Mouse (Mus musculus) lung, postnatal 4 days (tissue): ENCODE data around the gene Pbx1.
"Not testable (repeated sequence)": the region's sequence is repeated elsewhere in the genome, so short reads cannot be mapped to it uniquely, and the experiment has no call there.

ENCODE experiments used
- DNase-seq, 2 experiments: peaks; one replicate each; pipeline ENCODE4 v3.0.0; 2021

Pbx1 gene

GRCm38 (mm10) chr1:168432232-168432280 lies at the start of gene Pbx1:
TSS of gene Pbx1 (minus strand) at chr1:168432270.
- DNase-seq = not testable (repeated sequence)

GRCm38 (mm10) chr1:168479626-168480025 lies 47.6 kb upstream of the Pbx1 start:
- no peak for DNase-seq

- no peak for DNase-seq
These were observed 46.8 kb upstream of the Pbx1 start for GRCm38 (mm10) chr1:168478829-168479228.

GRCm38 (mm10) chr1:168476917-168477316 lies 44.8 kb upstream of the Pbx1 start:
- no peak for DNase-seq

GRCm38 (mm10) chr1:168476216-168476897 lies 44.3 kb upstream of the Pbx1 start:
- no peak for DNase-seq

- no peak for DNase-seq
These were observed 43.6 kb upstream of the Pbx1 start for GRCm38 (mm10) chr1:168475579-168476208.

- no peak for DNase-seq
These were observed 41.4 kb upstream of the Pbx1 start for GRCm38 (mm10) chr1:168473255-168474069.

GRCm38 (mm10) chr1:168472545-168473254 lies 40.6 kb upstream of the Pbx1 start:
- DNase-seq = no peak

GRCm38 (mm10) chr1:168459426-168459825 lies 27.4 kb upstream of the Pbx1 start:
- DNase-seq = no peak

- no peak for DNase-seq
These were observed 25.2 kb upstream of the Pbx1 start for GRCm38 (mm10) chr1:168457191-168457747.

- DNase-seq = no peak
These were observed 23.1 kb upstream of the Pbx1 start for GRCm38 (mm10) chr1:168455178-168455577.

- peak in 1 of 2 experiments; percentile 29 for DNase-seq
These were observed 1.6 kb upstream of the Pbx1 start for GRCm38 (mm10) chr1:168433671-168434070.

- DNase-seq = peak; percentile 97 to 98
These were observed 233 bp upstream of the Pbx1 start for GRCm38 (mm10) chr1:168432281-168432725.

GRCm38 (mm10) chr1:168431711-168432231 lies 299 bp downstream of the Pbx1 start:
- DNase-seq = no peak

- peak; percentile 59 to 62 for DNase-seq
These were observed 981 bp downstream of the Pbx1 start for GRCm38 (mm10) chr1:168430868-168431710.

GRCm38 (mm10) chr1:168429856-168430644 lies 2.0 kb downstream of the Pbx1 start:
- DNase-seq = no peak

GRCm38 (mm10) chr1:168429406-168429805 lies 2.7 kb downstream of the Pbx1 start:
- no peak for DNase-seq

- DNase-seq = no peak
These were observed 3.8 kb downstream of the Pbx1 start for GRCm38 (mm10) chr1:168428255-168428654.

- DNase-seq = no peak
These were observed 4.5 kb downstream of the Pbx1 start for GRCm38 (mm10) chr1:168427596-168427995.

- no peak for DNase-seq
These were observed 5.2 kb downstream of the Pbx1 start for GRCm38 (mm10) chr1:168426900-168427299.

- DNase-seq = no peak
These were observed 5.8 kb downstream of the Pbx1 start for GRCm38 (mm10) chr1:168426281-168426680.
